Mouse (Mus musculus) regulatory T cell (primary cell): ENCODE data around the gene Defb23.
"Not testable (repeated sequence)": the region's sequence is repeated elsewhere in the genome, so short reads cannot be mapped to it uniquely, and the experiment has no call there.

ENCODE experiments used
- in situ Hi-C: fragments of 300-600 bp; cut with MboI, MseI; formaldehyde crosslinking; loops from one replicate; pipeline ENCODE4 v1.15.1; 2025; ENCODE audit warnings: high pct_unique_total_duplicates

The Defb23 gene

GRCm38 (mm10) chr2:152436983-152437860 lies 27.2 kb downstream of the Defb23 start:
- in situ Hi-C loops = no loop called here

- in situ Hi-C loops = no loop called here
These were observed 28.0 kb downstream of the Defb23 start for GRCm38 (mm10) chr2:152436405-152436901.

GRCm38 (mm10) chr2:152428481-152428880 lies 35.9 kb downstream of the Defb23 start:
- in situ Hi-C loops = not testable (repeated sequence)

- in situ Hi-C loops = no loop called here
These were observed 36.9 kb downstream of the Defb23 start for GRCm38 (mm10) chr2:152427493-152427892.

GRCm38 (mm10) chr2:152415786-152416185 lies 48.6 kb downstream of the Defb23 start:
- in situ Hi-C loops = no loop called here

- in situ Hi-C loops = no loop called here
These were observed 49.1 kb downstream of the Defb23 start, which contains the start of gene 6820408C15Rik for GRCm38 (mm10) chr2:152415287-152415686. Gene 6820408C15Rik, plus strand, starts transcription at chr2:152415587.

GRCm38 (mm10) chr2:152414591-152415165 lies 49.7 kb downstream of the Defb23 start, which contains the start of gene Zcchc3:
Gene Zcchc3, minus strand, starts transcription at chr2:152415027.
- in situ Hi-C loops = no loop called here

GRCm38 (mm10) chr2:152413765-152414584 lies 50.4 kb downstream of the Defb23 start:
- in situ Hi-C loops = no loop called here

- in situ Hi-C loops = no loop called here
These were observed 51.2 kb downstream of the Defb23 start for GRCm38 (mm10) chr2:152413158-152413764.

GRCm38 (mm10) chr2:152412526-152413157 lies 51.8 kb downstream of the Defb23 start:
- in situ Hi-C loops = no loop called here

GRCm38 (mm10) chr2:152411471-152411870 lies 52.9 kb downstream of the Defb23 start:
- in situ Hi-C loops = no loop called here

GRCm38 (mm10) chr2:152410971-152411371 lies 53.4 kb downstream of the Defb23 start:
- in situ Hi-C loops = no loop called here

- in situ Hi-C loops = no loop called here
These were observed 54.6 kb downstream of the Defb23 start for GRCm38 (mm10) chr2:152409781-152410180.
